Mouse (Mus musculus) retina, embryonic 14.5 days (tissue): Measurements from ENCODE around the gene Tmem91.

Experiments
- DNase-seq: peaks from one replicate; pipeline ENCODE4 v3.0.0-alpha.2; 2015; ENCODE audit warnings: low spot score

Tmem91 gene

DNA sequence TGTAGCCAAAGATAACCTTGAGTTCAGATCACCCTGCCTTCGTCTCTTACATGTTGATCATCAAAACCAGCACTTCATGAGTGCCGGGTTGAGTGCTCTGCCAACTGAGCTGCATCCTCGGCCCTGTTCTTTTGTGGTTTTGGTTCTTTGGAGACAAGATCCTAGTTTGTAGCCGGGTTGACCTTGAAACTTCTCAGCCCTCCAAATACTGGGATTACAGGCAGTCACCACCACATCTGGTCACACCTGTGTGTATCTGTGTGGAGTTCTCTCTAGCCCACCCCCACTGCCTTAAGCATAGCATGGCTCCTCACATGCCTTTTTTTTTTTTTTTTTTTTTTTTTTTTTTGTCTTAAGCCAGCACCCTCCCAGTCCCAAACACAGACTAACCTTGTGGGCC is 4.9 kb downstream of the Tmem91 start:
- DNase-seq: no peak

DNA sequence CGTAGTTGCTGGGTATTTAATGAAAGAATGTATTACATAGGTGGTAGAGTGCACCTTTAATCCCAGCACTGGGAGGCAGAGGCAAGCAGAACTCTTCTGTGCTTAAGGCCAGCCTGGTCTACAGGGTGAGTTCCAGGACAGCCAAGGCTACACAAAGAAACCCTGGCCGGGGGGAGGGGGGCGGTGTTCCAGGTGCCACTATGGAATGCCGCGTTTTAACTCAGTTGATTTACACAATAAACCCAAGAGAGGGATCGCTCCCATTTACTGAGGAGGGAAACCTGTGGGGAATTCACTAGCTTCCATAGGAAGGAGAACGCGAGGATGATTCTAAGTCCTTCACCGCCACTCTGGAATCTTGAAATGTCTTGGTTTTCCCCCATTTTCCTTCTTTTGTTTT is 5.3 kb downstream of the Tmem91 start:
- no peak for DNase-seq

DNA sequence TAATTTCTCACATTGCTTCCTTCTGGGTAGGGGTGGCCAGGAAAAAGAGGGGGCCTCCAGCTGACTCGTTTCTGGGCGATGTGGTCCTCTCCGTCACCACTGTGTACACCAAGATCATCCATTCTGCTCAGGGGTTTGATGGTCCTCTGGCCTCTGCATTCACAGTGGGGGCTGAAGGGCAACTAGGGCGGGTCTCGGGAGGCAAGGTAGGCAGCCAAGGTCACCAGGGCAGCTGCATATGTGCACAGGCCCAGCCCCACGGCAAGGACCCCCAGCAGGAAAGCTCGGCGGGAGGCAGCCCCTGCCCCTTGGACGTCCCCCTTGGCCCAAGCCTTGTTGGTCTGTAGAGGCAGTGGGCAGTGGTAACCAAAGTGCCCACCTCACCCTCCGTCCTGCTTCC is 5.8 kb downstream of the Tmem91 start:
- no peak for DNase-seq

DNA sequence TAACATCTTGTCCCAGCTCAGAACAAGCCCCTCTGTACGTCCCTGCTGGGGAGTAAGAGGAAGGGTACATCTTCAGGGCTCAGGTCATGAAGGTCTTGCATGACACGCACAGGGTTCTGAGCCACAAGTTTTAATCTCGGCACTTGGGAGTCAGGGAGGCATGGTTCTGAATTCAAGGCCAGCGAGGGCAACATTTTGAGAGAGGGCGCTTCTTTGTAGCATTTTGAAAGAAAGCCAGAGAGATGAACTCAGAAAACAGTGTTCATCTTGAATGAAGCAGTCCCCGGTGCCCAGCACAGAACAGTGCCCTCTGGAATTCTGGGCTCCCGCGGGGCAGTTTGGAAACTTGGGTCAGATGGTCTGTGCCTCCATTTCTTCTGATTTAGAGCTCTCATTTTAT is 8.6 kb downstream of the Tmem91 start:
- DNase-seq: no peak

DNA sequence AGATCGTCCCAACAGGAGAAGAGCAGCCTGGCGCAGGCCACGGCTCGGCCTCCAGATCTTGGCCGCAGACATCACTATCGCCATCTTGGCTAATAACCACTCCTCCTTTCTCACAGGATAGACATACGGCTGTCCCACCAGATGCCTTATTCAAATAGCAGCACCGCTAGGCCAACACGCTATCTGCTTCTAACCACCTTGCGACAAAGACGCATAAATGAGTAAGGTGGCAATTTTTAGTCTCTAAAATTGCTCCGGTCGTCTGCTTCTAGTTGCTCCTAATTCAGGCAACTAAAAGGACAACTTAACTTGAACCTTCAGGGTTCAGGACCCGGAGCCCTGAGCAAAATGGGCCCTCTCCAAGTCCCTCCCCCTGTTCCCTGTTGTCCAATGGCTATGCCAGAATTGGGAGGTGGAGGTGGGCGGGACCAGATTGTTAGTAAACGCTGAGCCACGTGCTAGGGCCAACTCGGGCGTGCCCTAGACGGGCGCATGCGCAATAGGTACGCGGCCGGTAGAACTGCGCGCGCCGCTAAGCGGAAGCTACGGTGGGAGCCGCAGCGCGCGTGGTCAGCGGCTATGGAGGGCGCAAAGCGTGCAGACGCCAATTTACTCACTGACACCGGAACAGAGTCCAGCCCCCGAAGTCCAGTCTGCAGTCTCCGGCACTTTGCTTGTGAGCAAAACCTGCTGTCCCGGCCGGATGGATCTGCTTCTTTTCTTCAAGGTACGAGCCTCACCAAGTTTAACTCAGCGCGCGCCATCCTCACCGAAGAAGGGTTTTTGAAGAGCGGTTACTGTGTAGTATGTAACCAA is 16.1 kb downstream of the Tmem91 start, which contains the start of the genes Bckdha and Exosc5:
TSS of gene Bckdha (minus strand) at position 325 of the 816 bp plus-strand sequence.
TSS of gene Exosc5 (plus strand) at position 508 of the 816 bp plus-strand sequence.
- peak; percentile 100 for DNase-seq

DNA sequence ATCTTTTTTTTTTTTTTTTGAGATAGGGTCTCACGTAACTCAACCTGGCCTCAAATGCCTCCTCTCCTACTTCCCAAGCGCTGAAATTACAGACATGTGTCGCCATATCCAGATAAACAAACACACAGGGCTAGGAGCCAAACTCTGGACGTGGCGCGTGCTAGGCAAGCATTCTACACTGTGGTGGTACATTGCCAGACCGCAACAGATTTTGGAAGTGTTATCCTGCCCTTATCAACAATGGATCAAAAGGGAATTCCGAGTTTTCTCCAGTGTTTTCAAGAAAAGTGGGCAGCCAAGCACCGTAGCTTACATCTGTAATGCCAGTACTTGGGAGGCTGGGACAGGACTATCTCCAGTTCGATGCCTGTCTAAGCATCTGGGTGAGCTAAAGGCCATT is 17.2 kb downstream of the Tmem91 start:
- no peak for DNase-seq

DNA sequence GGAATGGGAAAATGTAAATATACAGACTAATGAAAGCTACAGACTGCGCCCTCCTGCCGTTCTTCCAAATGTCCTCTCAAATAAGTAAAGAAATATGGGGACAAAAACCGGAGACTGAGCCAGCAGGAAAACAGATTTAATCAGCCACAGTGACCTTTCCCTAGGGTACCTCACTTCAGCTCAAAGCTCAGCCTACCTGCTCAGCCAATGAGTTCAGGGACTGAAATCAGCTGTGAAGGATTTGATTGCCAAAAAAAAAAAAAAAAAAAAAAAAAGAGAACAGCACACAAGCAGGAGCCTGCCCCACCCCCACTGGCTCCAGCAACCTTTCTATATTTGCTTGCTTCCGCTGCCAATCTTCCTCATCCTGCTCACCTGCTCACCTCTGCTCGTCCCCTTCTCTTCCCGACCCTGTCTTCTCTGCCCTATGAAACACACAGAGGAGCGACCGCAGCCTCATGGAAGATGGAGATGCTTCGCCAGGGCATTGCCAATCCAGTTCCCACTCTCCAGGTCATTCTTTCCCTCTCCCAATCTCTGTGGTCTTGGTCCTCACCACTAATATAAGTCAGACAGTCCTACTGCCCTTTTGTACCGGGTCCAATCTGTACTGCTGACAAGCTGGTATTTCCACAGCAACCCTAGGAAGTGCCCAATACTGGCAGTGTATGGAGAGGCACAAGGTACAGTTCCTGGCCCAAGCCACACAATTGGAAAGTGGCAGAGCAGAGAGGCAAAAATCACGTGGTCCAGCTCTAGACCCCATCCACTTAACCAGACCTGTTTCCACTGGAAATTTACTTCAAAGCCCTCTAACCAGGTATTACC is 19.2 kb downstream of the Tmem91 start:
- DNase-seq: no peak

DNA sequence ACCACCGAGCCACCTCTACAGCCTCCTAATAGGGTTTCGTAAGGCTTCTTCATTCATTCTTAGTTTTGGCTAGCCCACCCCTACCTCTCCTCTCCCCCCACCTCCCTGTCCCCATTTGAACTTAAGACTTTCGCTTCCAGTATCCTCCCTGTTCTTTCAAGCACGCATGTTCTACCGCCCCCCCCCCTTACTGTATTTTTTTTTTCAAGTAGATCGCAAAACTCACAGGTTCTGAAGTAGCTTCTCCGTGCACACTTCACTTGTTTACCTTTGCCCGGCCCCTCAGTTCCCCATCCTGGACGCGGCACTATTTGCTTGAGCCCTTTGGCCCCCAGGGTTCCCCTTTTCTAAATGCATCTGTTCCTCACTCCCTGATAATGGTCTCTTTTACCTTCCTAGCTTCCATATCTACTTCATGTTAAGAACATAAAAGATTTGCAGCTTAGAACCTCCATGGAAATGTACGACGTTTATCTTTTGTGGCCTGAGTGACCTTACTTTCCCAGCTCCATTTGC is 22.7 kb downstream of the Tmem91 start:
- no peak for DNase-seq

DNA sequence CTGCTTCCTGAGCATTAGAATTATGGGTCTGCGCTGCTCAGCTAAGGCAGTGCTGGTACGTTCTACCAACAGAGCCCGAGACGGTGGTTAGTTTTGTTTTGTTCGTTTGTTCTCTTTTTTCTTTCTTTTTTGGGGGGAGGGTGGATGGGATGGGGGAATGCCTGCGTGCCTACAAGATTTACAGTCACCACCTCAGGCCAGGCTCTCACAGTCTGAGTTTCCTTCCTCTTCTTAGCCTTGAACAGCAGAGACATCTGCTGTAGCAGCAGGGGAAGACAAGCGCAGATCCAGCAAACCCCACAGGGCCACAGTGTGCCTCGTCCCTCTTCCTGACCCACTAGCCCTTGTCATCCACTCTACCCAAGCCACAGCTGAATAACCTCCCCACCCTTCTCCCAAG is 23.7 kb downstream of the Tmem91 start:
- no peak for DNase-seq

DNA sequence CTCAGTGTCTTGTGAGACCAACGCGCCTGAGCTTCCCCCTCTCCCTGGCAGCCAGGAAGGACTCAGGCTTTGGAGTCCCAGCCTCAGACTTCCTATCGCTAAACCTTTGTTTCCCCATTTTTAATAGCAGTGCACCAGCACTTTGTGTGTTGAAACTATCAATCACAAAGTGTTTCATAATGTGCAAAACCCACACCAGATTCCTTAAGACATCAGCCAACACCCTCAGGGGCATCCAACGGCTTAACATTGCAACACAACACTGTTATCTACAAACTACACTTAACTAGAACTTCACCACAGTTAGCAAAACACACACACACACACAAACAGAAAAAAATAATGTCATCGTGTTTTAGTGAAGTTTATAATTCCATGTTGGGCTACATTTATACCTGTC is 25.1 kb downstream of the Tmem91 start:
- no peak for DNase-seq

DNA sequence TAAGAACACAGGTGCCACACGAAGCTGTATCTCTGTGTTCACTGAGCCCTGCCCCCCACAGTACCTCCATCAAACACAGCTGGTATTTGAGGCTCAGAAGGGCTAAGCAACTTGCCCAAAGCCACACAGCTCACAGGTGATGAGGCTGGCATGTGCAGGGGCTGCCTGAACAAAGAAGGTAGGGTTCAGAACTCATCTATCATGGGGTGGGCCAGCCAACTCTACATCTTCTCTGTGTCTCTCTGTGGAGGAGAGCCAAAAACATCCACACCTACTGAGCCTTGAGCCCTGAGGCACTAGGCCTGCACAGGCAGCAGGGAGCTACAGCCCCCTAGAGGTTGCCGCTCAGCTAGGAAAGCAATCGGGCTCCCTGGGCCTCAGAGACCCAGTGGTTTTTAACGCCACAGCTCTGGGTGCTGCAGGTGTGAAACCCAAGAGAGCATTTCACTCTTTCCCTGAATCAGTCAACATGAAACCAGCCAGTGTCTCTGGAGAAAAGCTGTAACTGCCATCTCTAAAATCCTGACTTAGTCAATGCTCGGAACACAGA is 27.3 kb downstream of the Tmem91 start:
- no peak for DNase-seq

DNA sequence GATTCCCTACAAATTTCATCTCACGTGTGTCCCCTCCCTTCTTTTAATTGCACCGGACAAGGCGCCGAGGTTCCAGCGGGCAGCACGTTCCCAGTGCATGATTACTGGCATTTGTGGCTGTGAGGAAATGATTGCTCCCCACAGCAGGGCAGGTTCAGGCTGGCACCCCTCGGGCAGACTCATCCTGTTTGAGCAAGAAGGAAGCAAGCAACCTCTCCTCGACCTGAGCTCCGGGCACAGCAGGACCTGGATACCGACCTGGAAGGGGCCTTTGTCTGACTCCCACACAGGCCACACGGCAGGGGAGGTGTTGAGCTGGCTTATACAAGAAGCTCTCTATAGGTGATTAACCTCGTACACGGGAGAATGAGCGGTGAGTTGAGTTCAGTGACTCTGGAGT is 29.9 kb downstream of the Tmem91 start:
- DNase-seq: no peak

DNA sequence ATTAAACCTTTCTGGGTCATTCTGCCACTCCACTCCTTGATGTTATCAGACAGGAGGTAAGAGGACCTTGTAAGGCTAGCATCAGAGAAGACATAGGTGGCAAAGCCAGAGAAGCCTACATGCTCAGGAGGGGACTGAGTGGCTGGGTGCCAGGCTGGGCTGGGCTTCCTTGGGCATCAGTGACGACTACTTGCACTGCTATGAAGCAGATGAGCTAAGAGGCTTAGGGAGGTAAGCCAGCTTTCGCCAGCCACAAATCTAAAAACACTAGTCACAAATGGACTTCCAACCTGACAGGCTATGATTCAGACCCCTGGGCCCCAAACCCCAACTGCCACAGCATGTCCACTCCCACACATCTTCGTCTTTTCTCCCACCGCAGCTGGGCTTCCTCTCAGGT is 30.3 kb downstream of the Tmem91 start:
- DNase-seq: no peak

DNA sequence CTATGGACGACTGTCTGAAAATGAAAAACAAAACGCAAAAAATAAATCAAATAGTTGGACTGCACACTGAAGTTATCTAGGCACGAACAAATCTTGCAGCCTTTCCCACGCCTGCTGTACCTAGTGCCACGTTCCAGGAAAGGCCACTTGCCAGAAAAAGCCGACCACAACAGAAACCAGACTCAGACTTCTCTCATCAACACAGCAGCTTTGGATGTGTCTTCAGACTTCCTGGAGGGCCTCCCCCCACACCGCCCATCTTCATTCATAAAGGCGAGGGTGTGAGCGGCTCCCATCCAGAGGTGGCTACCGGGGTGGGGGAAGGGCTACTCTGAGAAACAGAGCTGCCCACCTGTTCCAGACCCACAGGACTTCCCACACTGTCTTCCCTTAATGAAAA is 30.8 kb downstream of the Tmem91 start:
- DNase-seq: no peak

DNA sequence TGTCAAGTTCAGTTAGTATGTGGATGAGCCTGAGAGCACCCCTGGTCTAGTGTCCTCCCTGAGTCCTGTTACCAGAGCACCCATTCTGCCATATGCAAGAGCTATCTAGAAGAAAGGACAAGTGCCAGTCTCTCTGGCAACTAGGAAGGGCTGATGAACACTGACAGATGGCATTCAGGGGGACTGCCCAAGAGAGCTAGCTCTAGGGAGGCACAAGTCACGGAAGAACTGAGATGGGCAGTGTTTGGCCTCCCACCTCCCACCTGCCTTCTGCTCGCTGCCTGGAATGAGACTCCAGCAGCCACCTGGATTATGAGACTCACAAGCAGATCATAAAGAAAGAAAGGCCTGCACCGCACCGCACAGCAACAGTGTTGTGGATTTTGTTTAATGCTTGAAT is 35.2 kb downstream of the Tmem91 start:
- no peak for DNase-seq

DNA sequence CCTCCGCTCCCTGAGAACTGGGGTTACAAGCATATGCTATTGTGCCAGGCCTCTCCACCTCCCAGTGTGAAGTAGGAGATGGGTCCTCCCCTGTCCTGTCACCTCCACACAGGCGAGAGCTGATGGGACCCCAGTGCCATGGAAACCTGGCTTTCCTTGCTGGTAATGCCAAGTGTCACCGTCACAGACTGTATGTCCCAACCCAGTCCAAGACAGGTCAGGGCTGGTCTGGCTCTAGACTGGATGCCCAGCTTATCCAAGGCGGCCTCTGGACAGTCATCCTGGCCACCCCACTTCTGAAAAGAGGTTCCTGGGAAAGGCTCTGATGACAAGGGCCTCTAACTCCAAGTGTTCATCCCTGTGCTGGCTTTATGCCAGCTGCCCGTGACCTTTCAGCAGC is 37.9 kb downstream of the Tmem91 start:
- no peak for DNase-seq

DNA sequence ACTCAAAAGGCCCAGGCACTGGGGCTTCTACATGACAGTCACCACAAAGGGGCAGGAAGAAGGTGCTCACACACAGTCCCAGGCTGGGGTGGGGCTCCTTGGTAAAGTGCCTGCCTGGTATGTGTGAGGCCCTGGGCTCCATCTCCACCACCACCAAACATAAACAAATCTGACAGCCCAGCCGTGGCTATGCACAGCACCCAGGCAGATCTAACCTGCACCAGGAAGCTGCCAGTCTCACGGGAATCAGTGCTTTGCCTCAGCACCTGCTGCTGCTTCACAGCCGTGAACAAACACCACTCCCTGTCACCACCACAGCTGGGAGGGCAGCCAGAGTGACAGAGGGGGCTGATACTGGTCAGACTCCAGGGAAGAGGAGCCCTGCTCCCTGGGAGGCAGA is 38.6 kb downstream of the Tmem91 start:
- DNase-seq: no peak

DNA sequence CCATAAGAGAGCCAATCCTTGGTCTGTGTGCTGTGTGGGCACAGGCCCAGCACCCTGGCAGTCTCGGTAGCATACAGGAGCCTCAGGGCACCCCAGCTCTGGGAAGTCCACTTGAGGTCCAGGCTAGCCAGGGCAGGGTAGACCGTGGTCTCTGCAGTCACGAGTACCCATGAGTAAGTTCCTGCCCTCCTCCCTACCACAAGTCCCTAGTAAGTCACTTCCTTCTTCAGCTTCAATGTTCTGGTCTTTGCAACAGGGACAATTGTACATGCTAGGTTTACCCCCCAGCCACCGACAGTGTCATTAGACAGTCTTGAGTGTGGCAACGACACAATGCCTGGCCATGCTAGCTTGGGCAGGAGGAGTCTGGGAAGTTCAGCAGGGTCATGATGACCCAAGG is 42.3 kb downstream of the Tmem91 start:
- DNase-seq: no peak

DNA sequence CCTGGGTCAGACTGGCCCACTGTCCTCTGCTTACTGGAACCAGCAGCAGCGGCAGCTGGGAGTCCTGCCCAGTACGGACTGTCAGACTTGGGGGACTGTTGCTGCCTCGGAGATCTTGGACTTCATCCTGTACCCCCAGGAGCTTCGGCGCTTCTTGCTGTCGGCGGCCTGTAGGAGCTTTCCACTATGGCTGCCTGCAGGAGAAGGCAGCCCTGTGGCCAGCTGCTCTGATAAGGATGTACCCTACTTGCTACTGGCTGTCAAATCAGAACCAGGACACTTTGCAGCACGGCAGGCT is 46.7 kb downstream of the Tmem91 start:
- no peak for DNase-seq

DNA sequence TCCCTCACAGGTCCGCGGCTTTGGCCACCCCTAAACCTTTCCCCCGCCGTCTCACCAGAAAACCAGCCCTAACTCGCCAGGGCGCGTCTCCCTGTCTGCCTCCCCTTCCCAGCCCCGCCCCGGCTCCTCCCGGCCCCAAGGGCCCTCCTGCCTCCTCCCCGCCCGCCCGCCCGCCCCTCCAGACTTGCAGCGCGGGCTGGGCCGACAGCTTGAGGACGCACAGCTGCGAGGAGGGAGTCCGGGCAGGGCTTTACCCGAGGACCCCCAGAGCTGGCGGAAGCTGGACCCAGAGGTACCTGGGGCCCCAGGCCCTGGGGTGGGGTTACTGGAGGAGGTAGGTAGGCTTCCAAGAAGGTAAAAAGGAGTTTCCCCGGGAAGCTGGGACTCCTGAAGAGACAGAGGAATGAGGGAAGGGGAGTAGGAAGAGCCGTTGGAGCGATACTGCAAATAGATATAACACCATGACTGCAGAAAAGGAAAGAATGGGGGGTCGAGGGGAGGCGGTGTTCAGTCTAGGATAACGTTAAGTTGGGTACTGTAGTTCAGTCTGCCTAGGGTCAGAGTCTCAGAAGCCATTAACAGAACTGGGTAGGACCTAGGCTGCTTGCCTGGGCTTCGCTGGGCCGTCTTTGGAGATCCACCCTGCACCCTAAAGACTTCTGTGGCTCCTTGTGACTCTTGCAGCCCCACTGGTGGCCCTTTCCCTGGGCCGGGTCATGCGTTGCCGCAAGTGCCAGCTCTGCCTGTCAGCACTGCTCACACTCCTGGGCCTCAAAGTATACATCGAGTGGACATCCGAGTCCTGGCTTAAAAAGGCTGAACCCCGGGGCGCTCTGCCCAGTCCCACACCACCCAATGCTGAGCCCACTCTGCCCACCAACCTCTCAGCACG is 47.3 kb downstream of the Tmem91 start:
- peak; percentile 45 for DNase-seq

DNA sequence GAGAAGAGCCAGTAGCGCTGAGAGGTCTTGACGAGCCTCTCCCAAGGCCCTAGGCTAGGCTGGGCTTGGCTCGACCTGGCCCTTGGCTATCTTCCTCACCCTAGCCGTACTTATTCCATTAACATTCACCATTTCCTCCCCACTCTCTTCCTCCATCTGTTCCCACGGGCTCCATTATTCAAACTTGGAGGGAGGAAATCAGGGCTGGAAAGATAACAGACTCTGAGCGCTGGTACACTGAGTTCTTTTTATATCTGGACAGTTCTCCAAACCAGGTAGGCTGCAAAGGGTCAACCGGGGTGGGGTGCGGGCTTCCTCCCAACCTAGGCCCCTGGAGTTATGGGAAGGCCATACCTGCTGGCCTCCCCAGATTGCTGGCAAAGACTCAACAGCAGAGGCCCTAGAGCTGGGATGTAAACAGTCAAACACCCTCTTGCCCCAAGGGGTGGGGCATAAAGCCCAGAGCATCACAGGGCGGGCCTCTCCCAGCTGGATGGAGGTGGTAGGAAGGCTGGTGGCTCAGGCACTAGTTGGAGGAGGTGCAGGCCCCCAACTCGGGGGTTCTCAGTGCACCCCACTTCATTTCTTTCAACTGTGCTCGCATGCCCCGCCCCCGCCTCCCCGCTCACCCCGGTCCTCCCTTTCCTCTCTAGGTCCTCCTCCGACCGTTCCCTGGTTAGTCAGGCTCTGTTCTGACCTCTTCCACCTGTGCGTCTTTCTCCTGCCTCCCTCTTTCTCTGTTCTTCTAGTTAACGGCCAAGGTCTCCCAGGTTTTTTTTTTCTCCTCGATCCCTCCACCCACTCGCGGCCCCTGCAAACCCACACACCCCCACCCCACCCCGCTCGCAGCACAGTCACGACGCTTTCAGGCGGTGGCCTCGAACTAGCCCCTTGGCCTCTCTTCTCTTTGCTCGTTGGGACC is 48.2 kb downstream of the Tmem91 start, which contains the start of gene B3gnt8:
TSS of gene B3gnt8 (plus strand) at position 146 of the 922 bp plus-strand sequence.
- DNase-seq: no peak
